Mouse (Mus musculus) CH12.LX (cell line): Measurements from ENCODE around the gene Adamts20. TPM values are rescaled to one million over a fixed set of nuclear protein-coding genes. Genes with fewer than 3 reads are reported as not detected.

Source experiments
- DNase-seq: peaks from one replicate; pipeline ENCODE4 v3.0.0-alpha.2; 2013; ENCODE audit errors: extremely low read depth
- H3K27ac ChIP-seq: 2 replicates; pipeline ENCODE4 v1.5.1; 2012; ENCODE audit warnings: low read depth, mild to moderate bottlenecking, control low read depth, moderate library complexity; ENCODE audit not compliant: insufficient read depth
- H3K27me3 ChIP-seq: replicated peaks from 2 replicates; pipeline ENCODE3; 2012; ENCODE audit warnings: inconsistent platforms
- H3K36me3 ChIP-seq, 2 experiments: replicated peaks in 1 of 2; 2 replicates each; pipeline versions ENCODE3 to v1.6.1; 2012; ENCODE audit warnings: inconsistent platforms in 1 of 2, low read length in 1 of 2, mild to moderate bottlenecking in 1 of 2, mixed read lengths in 1 of 2, moderate library complexity in 1 of 2; ENCODE audit not compliant: control insufficient read depth in 1 of 2, insufficient read depth in 1 of 2
- H3K4me1 ChIP-seq, 2 experiments: 2 replicates each; pipeline ENCODE4 v1.6.1; 2012; ENCODE audit warnings: inconsistent platforms in 1 of 2, moderate library complexity in 1 of 2; ENCODE audit not compliant: insufficient read depth in 2 of 2, control insufficient read depth in 1 of 2
- H3K4me2 ChIP-seq: 2 replicates; pipeline ENCODE4 v1.6.1; 2012; ENCODE audit warnings: low read depth, mild to moderate bottlenecking, control low read depth; ENCODE audit not compliant: poor library complexity, insufficient read depth, severe bottlenecking
- H3K4me3 ChIP-seq, 3 experiments: fragments of 150-350 bp in 1 of 3; sonication (generic) in 1 of 3; replicated peaks in 1 of 3; 2 replicates each; pipeline versions ENCODE3 to v1.5.1; 2011 to 2012; ENCODE audit warnings: low read depth in 2 of 3, low read length in 2 of 3, mild to moderate bottlenecking in 2 of 3, moderate library complexity in 2 of 3, control low read depth in 1 of 3, improper control_type of control experiment in 1 of 3, inconsistent platforms in 1 of 3, mixed read lengths in 1 of 3; ENCODE audit not compliant: poor library complexity in 1 of 3
- H3K79me2 ChIP-seq: replicated peaks from 2 replicates; pipeline ENCODE4 v1.6.1; 2012; ENCODE audit warnings: mild to moderate bottlenecking, moderate library complexity; ENCODE audit not compliant: control insufficient read depth, poor library complexity, insufficient read depth, severe bottlenecking; ENCODE audit errors: extremely low read depth
- H3K9ac ChIP-seq: 2 replicates; pipeline ENCODE4 v1.6.1; 2012; ENCODE audit warnings: low read depth, mild to moderate bottlenecking, control low read depth, moderate library complexity; ENCODE audit not compliant: insufficient read depth
- H3K9me3 ChIP-seq: replicated peaks from 2 replicates; pipeline ENCODE3; 2012; ENCODE audit warnings: low read length, inconsistent platforms, mixed read lengths
- BHLHE40 ChIP-seq: IDR thresholded peaks from 2 replicates; pipeline ENCODE4 v1.6.1; 2011; ENCODE audit warnings: mild to moderate bottlenecking, low read depth, low read length, improper control_type of control experiment
- CHD1 ChIP-seq: IDR thresholded peaks from 2 replicates; pipeline ENCODE4 v1.6.1; 2012; ENCODE audit warnings: low read depth, low read length, improper control_type of control experiment, inconsistent platforms
- ELF1 ChIP-seq: IDR thresholded peaks from 2 replicates; pipeline ENCODE4 v1.6.1; 2014; ENCODE audit warnings: low read depth, mild to moderate bottlenecking, inconsistent platforms, low read length, improper control_type of control experiment
- HCFC1 ChIP-seq: IDR thresholded peaks from 2 replicates; pipeline ENCODE4 v1.6.1; 2012; ENCODE audit warnings: low read depth, mild to moderate bottlenecking, inconsistent platforms, low read length, improper control_type of control experiment
- IRF4 ChIP-seq: IDR thresholded peaks from 2 replicates; pipeline ENCODE4 v1.6.1; 2014; ENCODE audit warnings: low read depth, mild to moderate bottlenecking, inconsistent platforms, low read length, improper control_type of control experiment
- JUN ChIP-seq: IDR thresholded peaks from 2 replicates; pipeline ENCODE4 v1.6.1; 2011; ENCODE audit warnings: low read depth, mild to moderate bottlenecking, low read length, improper control_type of control experiment, moderate library complexity; ENCODE audit not compliant: insufficient read depth
- KAT2A ChIP-seq: IDR thresholded peaks from 2 replicates; pipeline ENCODE4 v1.6.1; 2012; ENCODE audit warnings: low read length, improper control_type of control experiment, inconsistent platforms; ENCODE audit not compliant: insufficient replicate concordance
- MAX ChIP-seq: IDR thresholded peaks from 2 replicates; pipeline ENCODE4 v1.6.1; 2011; ENCODE audit warnings: low read length, improper control_type of control experiment
- MAZ ChIP-seq: IDR thresholded peaks from 2 replicates; pipeline ENCODE4 v1.6.1; 2012; ENCODE audit warnings: low read depth, mild to moderate bottlenecking, inconsistent platforms, low read length, improper control_type of control experiment, moderate library complexity
- MYC ChIP-seq: IDR thresholded peaks from 2 replicates; pipeline ENCODE4 v1.6.1; 2011; ENCODE audit warnings: low read depth, mild to moderate bottlenecking, improper control_type of control experiment, low read length
- NELFE ChIP-seq: IDR thresholded peaks from 2 replicates; pipeline ENCODE4 v1.6.1; 2011; ENCODE audit warnings: low read depth, low read length, improper control_type of control experiment
- PAX5 ChIP-seq: IDR thresholded peaks from 2 replicates; pipeline ENCODE4 v1.6.1; 2012; ENCODE audit warnings: low read length, inconsistent platforms, mixed read lengths
- POLR2A ChIP-seq: IDR thresholded peaks from 2 replicates; pipeline ENCODE4 v1.6.1; 2011; ENCODE audit warnings: low read depth, mild to moderate bottlenecking, improper control_type of control experiment, low read length
- POLR2AphosphoS2 ChIP-seq: IDR thresholded peaks from 2 replicates; pipeline ENCODE4 v1.6.1; 2011; ENCODE audit warnings: low read depth, low read length, improper control_type of control experiment
- RAD21 ChIP-seq: IDR thresholded peaks from 2 replicates; pipeline ENCODE4 v1.6.1; 2011; ENCODE audit warnings: low read depth, mild to moderate bottlenecking, low read length, improper control_type of control experiment, moderate library complexity
- SMC3 ChIP-seq: IDR thresholded peaks from 2 replicates; pipeline ENCODE4 v1.6.1; 2011; ENCODE audit warnings: low read depth, low read length, improper control_type of control experiment
- UBTF ChIP-seq: IDR thresholded peaks from 2 replicates; pipeline ENCODE4 v1.6.1; 2012; ENCODE audit warnings: low read depth, mild to moderate bottlenecking, inconsistent platforms, low read length, improper control_type of control experiment, moderate library complexity
- USF1 ChIP-seq: IDR thresholded peaks from 2 replicates; pipeline ENCODE4 v1.6.1; 2014; ENCODE audit warnings: low read depth, mild to moderate bottlenecking, inconsistent platforms, low read length, improper control_type of control experiment
- USF2 ChIP-seq: conservative IDR thresholded peaks from 2 replicates; pipeline ENCODE4 v1.6.1; 2011; ENCODE audit warnings: low read depth, low read length, improper control_type of control experiment
- ZKSCAN1 ChIP-seq: IDR thresholded peaks from 2 replicates; pipeline ENCODE4 v1.6.1; 2012; ENCODE audit warnings: low read depth, inconsistent platforms, low read length, improper control_type of control experiment, borderline replicate concordance
- ZMIZ1 ChIP-seq: IDR thresholded peaks from 2 replicates; pipeline ENCODE4 v1.6.1; 2012; ENCODE audit warnings: low read depth, mild to moderate bottlenecking, inconsistent platforms, low read length, improper control_type of control experiment
- ZNF384 ChIP-seq: IDR thresholded peaks from 2 replicates; pipeline ENCODE4 v1.6.1; 2012; ENCODE audit warnings: low read depth, low read length, improper control_type of control experiment, inconsistent platforms
- dilution Hi-C: fragments of 300-500 bp; cut with MboI; formaldehyde crosslinking; loops from 2 replicates; pipeline ENCODE4 v1.14.3; 2020; ENCODE audit warnings: low sequenced_read_pairs; ENCODE audit not compliant: extremely low pct_unique_long_range_greater_than_20kb, extremely low pct_ligation_motif_present
- in situ Hi-C: fragments of 300-500 bp; cut with MboI; formaldehyde crosslinking; loops from 3 replicates; pipeline ENCODE4 v1.14.3; 2019; ENCODE audit warnings: low sequenced_read_pairs, low pct_ligation_motif_present, low pct_unique_long_range_greater_than_20kb, mixed read lengths
- polyA plus RNA-seq: library from polyadenylated mRNA; unstranded; fragments of >175 nt; gene quantifications from 2 replicates; pipeline ENCODE4 v1.2.1, GENCODE M21; 2012; ENCODE audit warnings: low read depth; ENCODE audit not compliant: insufficient read length
- total RNA-seq, 2 experiments: library from RNA; depleted of rRNA; stranded (reverse); fragments of 300-350 nt in 1 of 2; fragments of >200 nt in 1 of 2; gene quantifications; 2 replicates each; pipeline ENCODE4 v1.2.3; 2012 to 2014

The Adamts20 gene
- total and polyA plus RNA-seq, 3 experiments, result 0.37 to 1.5 (median 0.68) TPM

GRCm38 (mm10) chr15:94452848-94453247, 12.4 kb downstream of the Adamts20 start (continued):
- peak; percentile 31 for TF ChIP-seq MAX
- TF ChIP-seq RAD21, result no peak; the same call in 1 of the 2 replicates
- no peak for TF ChIP-seq POLR2A

- in situ Hi-C loops (no loop called here), dilution Hi-C loops (no loop called here)
- Histone ChIP-seq H3K27me3 (no peaks in the 10 kb centered on the region), H3K4me2 (no peak overlapping the region), H3K27ac (no peak overlapping the region), H3K9ac (no peak overlapping the region), H3K36me3 (no peaks in the 10 kb centered on the region), H3K4me1 (peaks cover 10 to 21% of the 10 kb centered on the region in 2 experiments), H3K9me3 (no peaks in the 10 kb centered on the region), H3K4me3 (no peak overlapping the region), H3K79me2 (no peaks in the 10 kb centered on the region)
- DNase-seq, result no peak
- TF ChIP-seq KAT2A, result no peak
- no peak for TF ChIP-seq MAZ
- TF ChIP-seq USF1, result no peak
- no peak for TF ChIP-seq JUN
- no peak for TF ChIP-seq POLR2AphosphoS2
Observed at GRCm38 (mm10) chr15:94451600-94451999, 13.6 kb downstream of the Adamts20 start.

- no peak overlapping the region for H3K4me2 ChIP-seq
- H3K36me3 ChIP-seq, result no peaks in the 10 kb centered on the region
- H3K79me2 ChIP-seq, result no peaks in the 10 kb centered on the region
- H3K9me3 ChIP-seq, result no peaks in the 10 kb centered on the region
- in situ Hi-C loops (no loop called here), dilution Hi-C loops (no loop called here)
- no peak overlapping the region for H3K27ac ChIP-seq
- no peaks in the 10 kb centered on the region for H3K27me3 ChIP-seq
- TF ChIP-seq CHD1 (no peak), HCFC1 (no peak), PAX5 (no peak), IRF4 (no peak), USF2 (no peak), USF1 (no peak), KAT2A (no peak), RAD21 (no peak), ZMIZ1 (no peak), SMC3 (no peak), POLR2A (no peak), BHLHE40 (no peak), UBTF (no peak), NELFE (no peak), MYC (no peak), ZNF384 (no peak), JUN (no peak), MAZ (no peak), ELF1 (no peak), ZKSCAN1 (no peak)
- TF ChIP-seq, all 38 proteins: peak for 0
- H3K4me3 ChIP-seq, result no peak overlapping the region
- no peak overlapping the region for H3K9ac ChIP-seq
- peaks cover 0 to 14% of the 10 kb centered on the region in 2 experiments; a peak in 2 of 4 replicates for H3K4me1 ChIP-seq
- no peak for DNase-seq
Observed at GRCm38 (mm10) chr15:94444437-94445136, 20.6 kb downstream of the Adamts20 start.
